Mouse (Mus musculus) midbrain, postnatal 0 days (tissue): ENCODE data around the gene Rpl37a. TPM values are rescaled to one million over a fixed set of nuclear protein-coding genes. Genes with fewer than 3 reads are reported as not detected.

Experiments
- ATAC-seq: fragments of 200-750 bp; cut with Nextera tagmentation; 2 replicates; pipeline ENCODE4 v1.8.0; 2017; ENCODE audit warnings: moderate number of reproducible peaks, mild to moderate bottlenecking, moderate TSS enrichment, moderate library complexity; ENCODE audit not compliant: low FRiP score
- DNase-seq: peaks from one replicate; pipeline ENCODE4 v3.0.0-alpha.2; 2015; ENCODE audit warnings: low spot score
- H3K27ac ChIP-seq: fragments of 300-500 bp; sonication (generic); 2 replicates; pipeline ENCODE4 v1.5.1; 2014; ENCODE audit warnings: low read depth, mild to moderate bottlenecking, low read length, mixed read lengths
- H3K27me3 ChIP-seq: fragments of 300-500 bp; sonication (generic); 2 replicates; pipeline ENCODE4 v1.6.1; 2014; ENCODE audit warnings: low read length, control low read depth, mixed read lengths; ENCODE audit not compliant: insufficient read depth
- H3K36me3 ChIP-seq: fragments of 300-500 bp; sonication (generic); 2 replicates; pipeline ENCODE4 v1.6.1; 2014; ENCODE audit warnings: low read length, control low read depth, mixed read lengths; ENCODE audit not compliant: insufficient read depth
- H3K4me1 ChIP-seq: fragments of 300-500 bp; sonication (generic); 2 replicates; pipeline ENCODE4 v1.6.1; 2014; ENCODE audit warnings: mild to moderate bottlenecking, control low read depth, antibody characterized with exemption, low read length, mixed read lengths; ENCODE audit not compliant: insufficient read depth
- H3K4me2 ChIP-seq: fragments of 300-500 bp; sonication (generic); 2 replicates; pipeline ENCODE4 v1.6.1; 2014; ENCODE audit warnings: low read depth, mild to moderate bottlenecking, low read length, mixed read lengths; ENCODE audit not compliant: poor library complexity, severe bottlenecking
- H3K4me3 ChIP-seq: fragments of 300-500 bp; sonication (generic); 2 replicates; pipeline ENCODE4 v1.5.1; 2014; ENCODE audit warnings: low read depth, mild to moderate bottlenecking, low read length, moderate library complexity
- H3K9ac ChIP-seq: fragments of 300-500 bp; sonication (generic); replicated peaks from 2 replicates; pipeline ENCODE4 v1.6.1; 2014; ENCODE audit warnings: mild to moderate bottlenecking, low read length, moderate library complexity, mixed read lengths; ENCODE audit not compliant: poor library complexity, severe bottlenecking
- H3K9me3 ChIP-seq: fragments of 300-500 bp; sonication (generic); 2 replicates; pipeline ENCODE4 v1.6.1; 2016; ENCODE audit warnings: low read length, control low read depth
- CTCF ChIP-seq: IDR thresholded peaks from 2 replicates; pipeline ENCODE4 v1.5.1; 2016; ENCODE audit warnings: antibody characterized with exemption, mild to moderate bottlenecking
- WGBS: fragments of 180-500 bp; shearing (Covaris S2); extraction: QIAGEN DNeasy Blood & Tissue Kit; methylation state at CpG from one replicate; pipeline ENCODE4 v1.1.7; 2014; 5-methylcytosine and 5-hydroxymethylcytosine counted together
- polyA plus RNA-seq: library from polyadenylated mRNA; unstranded; fragments of >200 nt; fragmentation: Nextera tagmentation; extraction: Ambion mirVana; gene quantifications from 2 replicates; pipeline ENCODE4 v1.2.1, GENCODE M21; 2015
- total RNA-seq: library from RNA; depleted of rRNA; stranded (reverse); fragments of >200 nt; gene quantifications from 2 replicates; pipeline ENCODE4 v1.2.3, GENCODE M21; 2014

Gene Rpl37a
- total and polyA plus RNA-seq, 2 experiments from 2014 or later = 626 to 1,114 TPM

- no peaks in the 10 kb centered on the region for H3K9me3 ChIP-seq
- 93% methylated on average over 7 of the region's 7 CpGs for WGBS
Measured at GRCm38 (mm10) chr1:72717540-72717939, 6.5 kb downstream of the Rpl37a start.

GRCm38 (mm10) chr1:72718846-72719245 lies 7.8 kb downstream of the Rpl37a start:
- DNase-seq = peak; percentile 56
- 27% methylated on average over 5 of the region's 5 CpGs for WGBS
- Histone ChIP-seq H3K4me1 (no peaks in the 10 kb centered on the region), H3K4me2 (no peak overlapping the region), H3K27me3 (no peaks in the 10 kb centered on the region), H3K9ac (no peak overlapping the region), H3K9me3 (no peaks in the 10 kb centered on the region), H3K27ac (no peak overlapping the region), H3K36me3 (peaks cover 16% of the 10 kb centered on the region), H3K4me3 (no peak overlapping the region)
- no peak for ATAC-seq
- peak; percentile 69 for TF ChIP-seq CTCF

More at GRCm38 (mm10) chr1:72717540-72717939, 6.5 kb downstream of the Rpl37a start:
- Histone ChIP-seq H3K4me3 (no peak overlapping the region), H3K27me3 (no peaks in the 10 kb centered on the region), H3K9ac (no peak overlapping the region), H3K36me3 (peaks cover 20% of the 10 kb centered on the region), H3K27ac (no peak overlapping the region), H3K4me1 (no peaks in the 10 kb centered on the region), H3K4me2 (no peak overlapping the region)
- no peak for DNase-seq
- ATAC-seq = no peak
- no peak for TF ChIP-seq CTCF

- Histone ChIP-seq H3K4me1 (no peaks in the 10 kb centered on the region), H3K36me3 (peaks cover 8% of the 10 kb centered on the region; the same call in 1 of the 2 replicates), H3K9me3 (no peaks in the 10 kb centered on the region), H3K4me3 (no peak overlapping the region), H3K27ac (no peak overlapping the region), H3K4me2 (no peak overlapping the region), H3K27me3 (no peaks in the 10 kb centered on the region), H3K9ac (no peak overlapping the region)
- ATAC-seq (0 out of 2 replicates have a peak, but pooled peaks have one; percentile 42), DNase-seq (peak; percentile 75)
- WGBS = 36% methylated on average over 6 of the region's 6 CpGs
- no peak for TF ChIP-seq CTCF
Measured at GRCm38 (mm10) chr1:72720115-72720725, 9.1 kb downstream of the Rpl37a start.

- no peaks in the 10 kb centered on the region for H3K27me3 ChIP-seq
- no peak overlapping the region for H3K4me2 ChIP-seq
- 33% methylated on average over 8 of the region's 8 CpGs for WGBS
- TF ChIP-seq CTCF = no peak
- no peaks in the 10 kb centered on the region for H3K4me1 ChIP-seq
- no peaks in the 10 kb centered on the region for H3K9me3 ChIP-seq
- H3K4me3 ChIP-seq = no peak overlapping the region
- no peak overlapping the region for H3K27ac ChIP-seq
- no peak for ATAC-seq
- no peak for DNase-seq
- H3K9ac ChIP-seq = no peak overlapping the region
- H3K36me3 ChIP-seq = 0 out of 2 replicates have a peak, but pooled peaks cover under 1% of the 10 kb centered on the region
Measured at GRCm38 (mm10) chr1:72722646-72723045, 11.6 kb downstream of the Rpl37a start.

GRCm38 (mm10) chr1:72724354-72724753 lies 13.3 kb downstream of the Rpl37a start:
- DNase-seq (peak; percentile 43), ATAC-seq (no peak)
- H3K4me3 ChIP-seq = no peak overlapping the region
- WGBS = 95% methylated on average over 2 of the region's 2 CpGs
- no peaks in the 10 kb centered on the region for H3K36me3 ChIP-seq
- no peaks in the 10 kb centered on the region for H3K27me3 ChIP-seq
- no peak overlapping the region for H3K4me2 ChIP-seq
- H3K27ac ChIP-seq = no peak overlapping the region
- TF ChIP-seq CTCF = no peak
- H3K9ac ChIP-seq = no peak overlapping the region
- H3K4me1 ChIP-seq = no peaks in the 10 kb centered on the region
- no peaks in the 10 kb centered on the region for H3K9me3 ChIP-seq

- Histone ChIP-seq H3K27me3 (no peaks in the 10 kb centered on the region), H3K4me3 (no peak overlapping the region), H3K4me2 (no peak overlapping the region), H3K36me3 (no peaks in the 10 kb centered on the region), H3K4me1 (no peaks in the 10 kb centered on the region), H3K9ac (no peak overlapping the region), H3K27ac (no peak overlapping the region), H3K9me3 (no peaks in the 10 kb centered on the region)
- DNase-seq (no peak), ATAC-seq (no peak)
- 96% methylated on average over 10 of the region's 13 CpGs for WGBS
- TF ChIP-seq CTCF = no peak
Measured at GRCm38 (mm10) chr1:72725941-72726340, 14.9 kb downstream of the Rpl37a start.
